Mouse (Mus musculus): ENCODE measurements around the gene Senp6.
"Not testable (repeated sequence)": the region's sequence is repeated elsewhere in the genome, so short reads cannot be mapped to it uniquely, and the experiment has no call there.

The Senp6 gene

GRCm38 (mm10) chr9:80066367-80067220 lies at the start of gene Senp6:
Senp6 (plus strand) TSS chr9:80066903.
- ATAC-seq (ENCODE audit: insufficient number of reproducible peaks, low FRiP score, low TSS enrichment), result peak; percentile 76

GRCm38 (mm10) chr9:80020429-80020828 lies 46.3 kb upstream of the Senp6 start:
- ATAC-seq (ENCODE audit: insufficient number of reproducible peaks, low FRiP score, low TSS enrichment), result no peak

- ATAC-seq (ENCODE audit: insufficient number of reproducible peaks, low FRiP score, low TSS enrichment), result no peak
These were observed 45.1 kb upstream of the Senp6 start for GRCm38 (mm10) chr9:80021648-80022047.

- ATAC-seq (ENCODE audit: insufficient number of reproducible peaks, low FRiP score, low TSS enrichment), result no peak
These were observed 43.9 kb upstream of the Senp6 start for GRCm38 (mm10) chr9:80022821-80023220.

GRCm38 (mm10) chr9:80025347-80025746 lies 41.4 kb upstream of the Senp6 start:
- not testable (repeated sequence) for ATAC-seq (ENCODE audit: insufficient number of reproducible peaks, low FRiP score, low TSS enrichment)

- ATAC-seq (ENCODE audit: insufficient number of reproducible peaks, low FRiP score, low TSS enrichment), result no peak
These were observed 40.7 kb upstream of the Senp6 start for GRCm38 (mm10) chr9:80026017-80026416.

GRCm38 (mm10) chr9:80026581-80027021 lies 40.1 kb upstream of the Senp6 start:
- no peak for ATAC-seq (ENCODE audit: insufficient number of reproducible peaks, low FRiP score, low TSS enrichment)

- ATAC-seq (ENCODE audit: insufficient number of reproducible peaks, low FRiP score, low TSS enrichment), result no peak
These were observed 29.3 kb upstream of the Senp6 start for GRCm38 (mm10) chr9:80037262-80037996.

- ATAC-seq (ENCODE audit: insufficient number of reproducible peaks, low FRiP score, low TSS enrichment), result no peak
These were observed 28.7 kb upstream of the Senp6 start for GRCm38 (mm10) chr9:80037997-80038383.

- no peak for ATAC-seq (ENCODE audit: insufficient number of reproducible peaks, low FRiP score, low TSS enrichment)
These were observed 27.3 kb upstream of the Senp6 start for GRCm38 (mm10) chr9:80039296-80039815.

- ATAC-seq (ENCODE audit: insufficient number of reproducible peaks, low FRiP score, low TSS enrichment), result not testable (repeated sequence)
These were observed 22.4 kb upstream of the Senp6 start for GRCm38 (mm10) chr9:80044301-80044700.

GRCm38 (mm10) chr9:80049271-80049670 lies 17.4 kb upstream of the Senp6 start:
- ATAC-seq (ENCODE audit: insufficient number of reproducible peaks, low FRiP score, low TSS enrichment), result not testable (repeated sequence)

- no peak for ATAC-seq (ENCODE audit: insufficient number of reproducible peaks, low FRiP score, low TSS enrichment)
These were observed 13.8 kb upstream of the Senp6 start for GRCm38 (mm10) chr9:80052951-80053350.

GRCm38 (mm10) chr9:80057690-80058089 lies 9.0 kb upstream of the Senp6 start:
- no peak for ATAC-seq (ENCODE audit: insufficient number of reproducible peaks, low FRiP score, low TSS enrichment)

GRCm38 (mm10) chr9:80065495-80065894 lies 1.2 kb upstream of the Senp6 start:
- ATAC-seq (ENCODE audit: insufficient number of reproducible peaks, low FRiP score, low TSS enrichment), result not testable (repeated sequence)

GRCm38 (mm10) chr9:80067221-80068027 lies 721 bp downstream of the Senp6 start:
- peak; percentile 71 for ATAC-seq (ENCODE audit: insufficient number of reproducible peaks, low FRiP score, low TSS enrichment)

GRCm38 (mm10) chr9:80068028-80068515 lies 1.4 kb downstream of the Senp6 start:
- ATAC-seq (ENCODE audit: insufficient number of reproducible peaks, low FRiP score, low TSS enrichment), result no peak; the same call in 1 of the 2 replicates

GRCm38 (mm10) chr9:80068735-80069315 lies 2.1 kb downstream of the Senp6 start:
- no peak for ATAC-seq (ENCODE audit: insufficient number of reproducible peaks, low FRiP score, low TSS enrichment)

- no peak for ATAC-seq (ENCODE audit: insufficient number of reproducible peaks, low FRiP score, low TSS enrichment)
These were observed 3.3 kb downstream of the Senp6 start for GRCm38 (mm10) chr9:80070026-80070425.

GRCm38 (mm10) chr9:80071616-80072015 lies 4.9 kb downstream of the Senp6 start:
- ATAC-seq (ENCODE audit: insufficient number of reproducible peaks, low FRiP score, low TSS enrichment), result no peak

Measured in cerebellum, adult (tissue).